17 mouse cellular contexts compared by ENCODE assay signal in the genomic region with DNA sequence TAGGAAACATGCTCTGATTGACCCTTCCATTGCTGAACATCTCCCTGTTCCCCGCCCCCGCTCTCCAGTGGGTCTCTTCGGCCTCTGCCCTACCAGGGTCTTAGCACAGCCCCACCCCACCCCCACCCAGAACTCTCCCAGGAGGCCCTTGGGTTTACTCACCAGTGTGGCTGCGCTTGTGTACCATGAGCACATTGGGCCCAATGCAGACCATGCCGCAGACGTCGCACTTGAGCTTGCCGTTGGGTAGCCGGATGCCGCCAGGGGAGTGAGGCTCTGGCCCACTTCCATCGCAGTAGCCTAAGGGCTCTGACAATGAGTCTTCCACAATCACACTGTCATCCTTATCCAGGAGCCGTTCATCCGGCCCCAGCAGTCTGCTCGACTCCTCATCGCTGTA. TPM values are rescaled to one million over a fixed set of nuclear protein-coding genes. Genes with fewer than 3 reads are reported as not detected.
"Had no signal": no experiment of that assay in that cellular context is flagged by ENCODE, and none has a peak within 500 bp of the region (broad histone marks: within the 10 kb centered on the region; RNA-seq: fewer than 3 reads in every experiment).

No protein-coding gene starts in this region.

- H3K4me3 ChIP-seq: lung, embryonic 15.5 days; megakaryocyte, embryonic 14.5 days; midbrain, embryonic 13.5 days; midbrain, embryonic 15.5 days; neural tube, embryonic 12.5 days had no signal

- H3K4me2 ChIP-seq: lung, embryonic 15.5 days; midbrain, embryonic 11.5 days; midbrain, embryonic 13.5 days; midbrain, embryonic 15.5 days; neural tube, embryonic 12.5 days had no signal

- H3K9me3 ChIP-seq: lung, embryonic 15.5 days; megakaryocyte, embryonic 14.5 days; midbrain, embryonic 13.5 days; midbrain, embryonic 15.5 days; neural tube, embryonic 12.5 days had no signal

- H3K36me3 ChIP-seq: lung, embryonic 15.5 days had no signal

- H3K9ac ChIP-seq: liver, postnatal 0 days; lung, embryonic 15.5 days; midbrain, embryonic 13.5 days; midbrain, embryonic 15.5 days; neural tube, embryonic 12.5 days had no signal

- H3K27ac ChIP-seq: lung, embryonic 15.5 days; macrophage; midbrain, embryonic 13.5 days; midbrain, embryonic 15.5 days; neural tube, embryonic 12.5 days had no signal

- DNase-seq: liver, postnatal 0 days; lung, adult 2 months; lung, postnatal 14 days; lung, postnatal 36 days; right cerebral cortex, postnatal 14 days; right cerebral cortex, postnatal 4 days; spleen, adult 18-20 months; thymus, adult 18-20 months; thymus, postnatal 14 days; thymus, postnatal 36 days had no signal

- H3K27me3 ChIP-seq: midbrain, embryonic 13.5 days; midbrain, embryonic 15.5 days; neural tube, embryonic 12.5 days had no signal

- ATAC-seq: liver, postnatal 0 days; midbrain, embryonic 13.5 days; midbrain, embryonic 15.5 days had no signal

RNA-seq across cellular contexts. Expression of a gene that starts 4.9 kb away (rescaled TPM):
- polyA plus RNA-seq: macrophage had no signal
